Mouse (Mus musculus): ENCODE measurements around the gene Rad23a.

The Rad23a gene

DNA sequence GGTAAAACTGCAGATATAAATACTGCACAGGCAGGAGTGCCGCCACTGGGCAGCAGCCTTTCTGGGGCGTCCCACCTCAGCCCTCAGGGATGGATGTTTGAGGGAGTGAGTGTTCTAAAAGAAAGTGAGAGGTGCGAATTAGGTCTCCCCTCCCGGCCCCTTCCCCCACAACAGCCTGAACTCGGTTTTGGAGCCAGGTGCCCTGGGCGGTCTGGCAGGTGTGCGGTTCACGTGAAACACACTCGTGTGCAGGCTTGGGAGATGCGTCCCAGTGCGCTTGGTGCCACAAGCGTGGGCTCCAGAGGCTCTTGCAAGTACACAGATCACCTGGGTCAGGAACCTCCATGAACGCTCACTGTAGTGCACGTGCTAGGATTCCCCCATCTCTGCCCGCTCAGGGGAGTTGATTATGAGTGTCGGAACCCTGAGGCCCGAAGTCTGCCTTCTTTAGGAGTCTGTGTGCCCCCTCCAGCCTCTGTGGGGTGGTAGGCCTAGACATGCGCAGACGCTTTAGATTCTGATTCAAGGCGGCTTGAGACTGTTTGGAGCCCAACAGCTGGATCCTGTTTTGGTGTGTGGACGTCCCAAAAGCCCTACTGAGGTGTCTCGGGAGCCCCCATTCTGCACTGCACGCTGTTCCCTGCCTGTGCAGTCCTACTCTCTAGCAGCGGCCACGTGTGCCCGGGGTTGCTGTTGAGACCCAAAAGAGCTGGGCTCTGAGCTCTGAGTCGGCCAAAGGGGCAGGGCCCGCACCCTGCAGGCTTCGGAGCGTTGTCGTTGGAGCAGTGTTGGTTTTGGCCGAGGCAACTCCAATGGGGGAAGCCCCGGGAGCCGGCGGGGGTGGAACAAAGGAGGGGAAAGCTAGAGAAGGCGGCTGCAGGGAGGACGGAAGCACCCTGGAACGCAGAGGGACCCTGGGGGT, 54.4 kb downstream of the Rad23a start:
- peak; percentile 59 to 76 for DNase-seq

DNA sequence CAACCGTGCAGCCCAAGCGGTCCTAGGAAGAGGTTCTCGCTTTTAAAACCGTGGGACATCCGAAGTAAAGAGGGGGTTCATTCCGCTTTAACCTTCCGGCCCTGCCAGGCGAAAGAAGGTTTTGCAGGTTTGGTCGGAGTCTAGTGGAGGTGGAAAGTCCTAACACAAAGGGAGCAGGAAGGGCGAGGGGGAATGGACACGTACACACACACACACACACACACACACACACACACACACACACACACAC, 55.0 kb downstream of the Rad23a start:
- no peak for DNase-seq

DNA sequence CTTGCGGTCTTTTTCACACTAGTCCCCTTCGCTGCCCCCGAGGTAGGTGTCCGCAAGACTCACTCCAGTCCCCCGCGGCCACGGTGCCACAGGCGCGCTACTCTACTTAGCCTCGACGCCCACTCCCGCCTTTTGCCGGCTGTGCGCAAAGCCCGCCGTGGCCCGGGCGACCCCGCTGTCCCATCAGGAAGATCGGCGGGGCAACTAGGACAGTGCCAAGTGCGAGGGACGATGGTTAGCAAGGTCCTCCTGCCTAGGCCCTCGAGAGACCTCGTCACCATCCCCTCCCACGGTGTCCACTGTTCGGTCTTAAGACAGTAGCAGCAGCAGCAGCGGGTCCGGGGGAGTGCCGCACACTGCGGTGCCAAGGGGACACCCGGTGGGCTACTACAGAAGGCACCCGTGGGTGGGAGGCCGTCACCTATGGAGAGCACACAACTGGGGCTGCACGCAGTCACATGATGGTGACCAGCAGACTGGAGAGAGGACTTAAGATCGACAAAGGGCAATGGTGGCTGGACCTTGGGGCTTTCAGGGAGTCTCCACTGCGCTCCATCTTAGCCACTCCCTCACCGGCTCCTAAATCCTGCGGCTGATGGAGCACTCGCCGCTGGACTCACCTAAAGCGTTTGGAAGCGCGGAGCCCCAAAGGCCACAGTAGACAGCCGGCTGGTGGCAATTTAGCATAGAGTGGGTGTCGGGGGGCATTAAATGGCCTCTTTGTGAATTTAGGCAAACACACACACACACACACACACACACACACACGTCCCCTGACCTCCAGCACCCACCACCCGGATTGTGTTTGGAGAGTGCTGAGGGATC, 55.6 kb downstream of the Rad23a start:
- no peak for DNase-seq

Data from kidney, postnatal 25 days (tissue).